Mouse (Mus musculus) B cell, adult 2 months (primary cell): Measurements from ENCODE around the gene Arsk.

Experiments
- DNase-seq, 2 experiments: peaks; one replicate each; pipeline ENCODE4 v3.0.0; 2022

The Arsk gene

DNA sequence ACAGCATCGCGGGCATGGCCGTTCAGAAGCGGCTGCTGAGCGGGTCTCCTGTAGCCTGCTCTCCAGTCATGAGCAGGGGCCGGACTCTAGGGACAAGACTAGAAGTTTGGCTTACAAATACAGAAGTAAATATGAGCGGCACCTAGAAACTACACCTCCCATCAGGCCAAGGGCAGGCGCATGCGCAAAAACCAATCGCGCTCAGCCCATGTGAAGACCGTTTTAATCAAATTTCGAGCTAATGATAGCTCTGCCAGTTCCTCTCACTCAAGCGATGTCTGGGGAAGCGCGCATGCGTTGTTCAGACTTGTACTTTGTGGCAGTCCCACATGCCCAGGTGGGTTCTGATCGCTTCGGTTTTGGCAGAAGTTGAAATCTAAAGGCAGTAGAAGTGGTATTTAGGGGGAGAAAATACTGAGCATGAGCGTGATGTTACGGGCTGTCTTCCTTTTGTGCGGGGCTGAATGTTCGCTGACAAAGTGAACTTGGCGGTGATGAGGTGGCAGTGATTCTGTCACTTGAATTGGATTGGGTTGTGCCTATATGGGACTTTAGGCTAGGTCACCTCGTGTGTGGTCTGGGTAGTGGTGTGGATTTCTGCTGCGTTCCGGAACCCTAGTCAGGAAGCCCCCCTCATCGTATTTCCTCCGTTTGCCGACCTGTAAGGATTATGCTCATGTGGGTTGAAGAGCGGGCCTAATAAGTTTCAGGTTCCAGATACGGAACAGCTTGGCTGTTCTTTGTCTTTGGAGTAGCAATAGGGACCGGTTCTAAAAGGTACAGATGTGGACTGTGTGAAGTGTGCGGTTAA, at the start of gene Arsk, which contains the start of gene Ttc37:
Gene Arsk (minus strand): TSS at position 168 of the 811 bp plus-strand sequence.
Gene Ttc37 (plus strand): TSS at position 242 of the 811 bp plus-strand sequence.
- peak; percentile 91 to 94 for DNase-seq

DNA sequence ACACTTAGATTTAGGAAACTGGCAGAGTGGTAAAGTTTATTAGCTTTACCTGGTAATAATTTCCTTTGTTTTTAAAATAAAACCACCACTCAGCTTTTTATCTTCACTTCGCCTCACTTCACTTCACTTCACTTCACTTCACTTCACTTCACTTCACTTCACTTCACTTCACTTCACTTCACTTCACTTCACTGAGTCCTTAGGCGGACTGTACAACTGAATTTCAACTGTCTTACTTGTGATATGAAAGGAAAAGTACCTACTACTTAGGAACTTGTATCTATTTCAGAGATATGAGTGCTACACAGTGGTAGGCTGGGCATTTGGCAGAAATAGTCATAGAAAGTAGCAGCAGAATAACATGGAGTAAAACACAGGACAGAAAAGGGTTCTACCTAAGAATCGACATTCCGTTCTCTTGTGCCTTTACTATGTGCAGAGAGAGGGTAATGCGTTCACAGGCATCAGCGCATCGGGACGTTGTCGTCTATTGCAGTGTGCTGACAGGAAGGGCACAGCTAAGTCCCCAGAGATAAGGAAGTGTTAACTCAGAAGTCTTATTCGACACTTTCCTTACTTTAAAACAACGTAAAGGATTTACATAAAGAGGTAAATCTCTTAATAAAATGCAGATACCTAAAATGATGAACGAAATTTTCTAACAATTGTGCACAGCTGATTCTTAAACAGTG, 42.8 kb upstream of the Arsk start:
- DNase-seq = no peak

DNA sequence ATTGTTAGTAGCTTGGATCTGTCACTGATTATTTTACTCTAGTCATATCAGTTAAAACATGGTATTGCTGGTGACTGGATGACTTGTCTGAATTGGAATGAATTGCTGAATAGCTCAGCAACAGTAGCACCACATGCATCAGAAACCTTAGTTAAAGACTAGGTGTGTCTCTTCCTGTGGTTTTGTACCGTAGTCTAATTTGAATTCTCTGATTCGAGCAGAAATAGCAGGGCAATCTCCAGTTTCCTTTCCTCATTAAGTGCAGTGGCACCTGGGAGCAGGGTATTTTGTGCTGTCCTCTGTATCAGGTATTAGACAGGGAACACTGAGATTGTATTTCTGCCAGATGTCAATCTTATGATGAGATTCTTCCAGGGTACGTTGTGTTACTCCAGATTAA, 40.4 kb upstream of the Arsk start:
- DNase-seq = no peak

DNA sequence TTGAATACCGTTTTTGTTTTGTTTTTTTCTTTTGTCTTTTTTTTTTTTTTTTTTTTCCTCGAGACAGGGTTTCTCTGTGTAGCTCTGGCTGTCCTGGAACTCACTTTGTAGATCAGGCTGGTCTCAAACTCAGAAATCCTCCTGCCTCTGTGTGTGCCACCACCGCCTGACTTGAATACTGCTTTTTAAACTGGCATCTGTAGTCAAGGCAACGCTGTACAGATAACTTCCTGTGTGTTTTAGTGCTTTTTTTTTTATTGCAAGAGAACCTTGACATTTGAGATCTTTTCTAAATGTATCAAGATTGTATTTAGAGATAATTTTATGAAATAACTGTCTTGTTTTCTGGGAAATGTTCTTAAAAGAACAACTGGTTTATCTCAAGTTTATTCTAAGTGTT, 34.0 kb upstream of the Arsk start:
- DNase-seq = no peak

DNA sequence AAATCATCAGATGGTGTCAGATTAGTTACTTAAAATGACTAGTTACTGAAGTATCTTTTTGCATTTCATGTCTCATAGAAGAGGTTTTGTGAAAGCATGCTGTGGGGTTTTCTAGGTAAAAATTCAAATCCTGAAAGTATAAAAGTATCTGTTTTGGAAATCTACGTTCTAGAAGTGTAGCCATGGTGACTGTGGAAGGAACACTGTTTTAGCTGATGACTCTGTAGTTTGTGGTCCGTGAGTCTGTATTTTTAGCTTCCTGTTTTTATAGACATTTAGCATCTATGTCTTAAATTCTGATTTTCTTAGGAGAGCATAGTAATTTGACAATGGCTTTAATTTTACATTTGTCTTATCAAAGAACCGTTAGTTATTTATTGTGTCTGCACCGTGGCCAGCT, 30.3 kb upstream of the Arsk start:
- DNase-seq = no peak

- no peak for DNase-seq
Observed at GRCm38 (mm10) chr13:76109069-76109824, 10.8 kb upstream of the Arsk start.

- DNase-seq = no peak
Observed at GRCm38 (mm10) chr13:76101989-76102388, 3.5 kb upstream of the Arsk start.

GRCm38 (mm10) chr13:76098116-76098492, 356 bp downstream of the Arsk start:
- DNase-seq = no peak

DNA sequence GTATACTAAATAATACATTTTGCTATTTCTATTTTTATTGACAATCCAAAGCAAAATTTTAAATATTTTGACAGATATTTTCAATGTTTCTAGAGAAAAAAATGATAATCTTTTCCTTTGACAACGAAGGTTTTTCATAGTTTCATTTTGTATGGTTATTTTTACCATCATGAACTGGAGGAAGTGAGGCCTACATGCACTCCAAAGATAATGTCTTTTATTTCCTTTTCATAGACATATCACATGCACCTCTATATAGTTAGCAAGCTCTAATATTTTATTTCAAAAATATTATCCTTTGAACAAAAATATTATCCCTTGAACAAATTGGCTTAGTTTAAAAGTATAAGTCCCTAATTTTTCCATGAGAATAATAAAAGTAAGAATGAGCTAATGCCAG, 24.1 kb downstream of the Arsk start:
- DNase-seq = no peak

DNA sequence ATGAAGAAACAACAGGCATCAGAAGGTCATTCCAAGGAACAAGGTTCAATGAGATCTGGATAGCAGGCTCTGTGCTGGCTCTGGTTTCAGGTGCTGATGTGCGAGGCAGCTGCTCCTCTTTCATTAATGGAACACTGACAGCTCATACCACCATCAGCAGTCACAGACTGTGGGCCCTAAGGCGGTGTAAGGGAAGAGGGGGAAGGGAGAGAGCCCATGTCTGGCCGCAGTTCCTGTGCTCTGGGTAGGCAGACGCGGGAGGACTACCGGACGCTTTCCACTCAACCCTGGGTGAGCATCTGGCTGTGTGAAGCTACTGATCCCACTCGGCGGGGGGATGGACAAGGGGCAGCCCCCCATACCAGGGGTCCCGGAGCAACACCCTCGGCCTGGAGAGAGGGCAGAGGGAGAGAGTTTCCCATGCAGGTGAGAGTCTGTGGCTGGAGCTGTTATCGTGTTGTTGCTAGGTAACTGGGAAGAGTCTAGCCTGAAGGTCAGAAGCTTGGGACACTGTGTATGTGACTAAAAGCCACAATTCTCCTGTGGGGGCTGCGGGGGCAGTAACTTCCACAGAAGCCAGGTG, 34.0 kb downstream of the Arsk start:
- no peak for DNase-seq

DNA sequence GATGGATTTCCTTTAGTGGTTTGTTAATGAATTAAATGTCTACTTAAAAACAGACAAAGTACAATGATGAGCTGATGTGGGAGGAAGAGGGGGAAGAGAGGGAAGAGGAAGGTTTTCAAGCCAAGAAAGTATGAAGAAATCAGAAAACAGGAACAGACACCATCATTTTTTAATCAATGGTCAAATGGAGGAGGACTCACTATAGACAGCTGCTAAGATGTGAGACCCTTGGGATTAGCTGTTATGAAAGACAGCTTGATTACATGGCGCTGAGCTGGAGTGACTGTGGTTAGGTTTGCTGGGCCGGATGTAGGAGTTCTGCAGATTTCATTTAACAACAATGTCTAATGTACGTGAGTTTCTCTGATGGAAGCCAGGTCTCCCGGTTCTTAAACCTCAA, 34.9 kb downstream of the Arsk start:
- DNase-seq = no peak

- no peak for DNase-seq
Observed at GRCm38 (mm10) chr13:76062569-76062968, 35.9 kb downstream of the Arsk start.

DNA sequence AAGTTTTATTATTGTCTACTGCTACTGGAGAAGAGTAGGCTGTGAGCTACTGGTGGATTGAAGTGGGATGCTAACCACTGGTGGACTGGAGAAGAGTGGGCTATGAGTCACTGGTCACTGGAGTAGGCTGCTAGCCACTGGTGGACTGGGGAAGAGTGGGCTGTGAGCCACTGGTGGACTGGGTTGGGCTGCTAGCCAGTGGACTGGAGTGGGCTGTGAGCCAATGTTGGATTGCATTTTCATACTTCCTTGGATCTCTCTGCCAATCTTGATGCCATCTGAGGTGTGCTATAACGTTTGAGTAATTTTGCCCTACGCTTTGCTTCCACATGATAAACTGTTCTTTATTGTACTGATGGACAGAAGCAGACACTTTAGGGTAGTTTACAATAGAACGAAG, 36.3 kb downstream of the Arsk start:
- no peak for DNase-seq

- DNase-seq = no peak
Observed at GRCm38 (mm10) chr13:76059591-76059990, 38.9 kb downstream of the Arsk start.

DNA sequence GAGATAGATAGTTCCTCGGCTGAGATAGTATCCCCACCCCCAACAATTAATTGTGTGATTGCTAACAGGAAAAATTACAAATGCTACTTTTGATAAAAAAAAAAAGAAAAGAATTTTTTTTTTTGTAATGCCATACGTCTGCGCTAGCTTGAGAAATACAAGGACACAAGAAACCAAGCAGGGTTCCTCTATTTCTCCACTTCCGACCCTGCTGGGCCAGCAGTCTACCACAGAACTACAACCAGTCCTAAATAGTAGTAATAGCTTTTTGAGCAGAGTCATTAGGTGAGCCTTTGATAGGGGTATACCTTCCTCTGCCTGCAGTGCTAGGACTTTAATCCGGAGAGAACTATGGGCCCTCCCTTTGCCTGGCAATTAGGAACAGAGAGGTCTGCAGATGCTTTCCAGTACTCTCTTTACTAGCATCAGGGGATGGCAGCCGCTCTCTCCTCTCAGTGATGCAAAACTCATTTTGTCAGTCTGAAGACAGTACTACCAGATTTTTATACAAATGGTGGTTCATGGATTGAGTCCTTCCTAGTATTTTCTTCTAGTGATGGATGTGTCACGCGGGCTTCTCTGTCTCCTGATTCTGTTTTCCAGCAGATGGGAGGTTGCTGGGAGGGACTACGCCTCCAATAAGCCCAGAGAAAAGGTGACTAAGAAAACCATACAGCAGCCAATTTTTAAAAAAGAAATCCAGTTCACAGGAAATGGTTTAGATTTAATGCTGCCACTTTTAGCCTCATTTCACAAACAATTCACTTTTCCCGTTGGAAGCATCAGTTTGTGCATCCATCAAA, 41.0 kb downstream of the Arsk start:
- DNase-seq = no peak

DNA sequence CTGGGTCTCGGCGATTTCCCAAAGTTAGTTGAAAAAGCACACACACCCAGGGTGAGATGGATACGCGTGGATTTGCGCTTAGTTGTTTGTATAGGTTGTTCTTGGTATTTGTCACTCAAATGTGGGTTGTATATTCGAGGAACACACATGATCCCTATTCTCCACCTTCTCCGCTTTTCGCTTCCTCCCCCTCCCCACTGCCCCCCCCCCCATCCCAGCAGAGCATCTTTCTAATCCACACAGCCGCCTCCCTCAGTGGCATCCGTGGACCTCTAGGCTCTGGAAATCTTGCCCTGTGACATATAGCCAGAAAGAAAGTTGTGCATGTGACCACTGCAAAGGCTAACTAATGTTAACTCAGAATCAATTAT, 41.6 kb downstream of the Arsk start, which contains the start of gene Gpr150:
Gene Gpr150 (minus strand): TSS at position 101 of the 371 bp plus-strand sequence.
- no peak for DNase-seq

DNA sequence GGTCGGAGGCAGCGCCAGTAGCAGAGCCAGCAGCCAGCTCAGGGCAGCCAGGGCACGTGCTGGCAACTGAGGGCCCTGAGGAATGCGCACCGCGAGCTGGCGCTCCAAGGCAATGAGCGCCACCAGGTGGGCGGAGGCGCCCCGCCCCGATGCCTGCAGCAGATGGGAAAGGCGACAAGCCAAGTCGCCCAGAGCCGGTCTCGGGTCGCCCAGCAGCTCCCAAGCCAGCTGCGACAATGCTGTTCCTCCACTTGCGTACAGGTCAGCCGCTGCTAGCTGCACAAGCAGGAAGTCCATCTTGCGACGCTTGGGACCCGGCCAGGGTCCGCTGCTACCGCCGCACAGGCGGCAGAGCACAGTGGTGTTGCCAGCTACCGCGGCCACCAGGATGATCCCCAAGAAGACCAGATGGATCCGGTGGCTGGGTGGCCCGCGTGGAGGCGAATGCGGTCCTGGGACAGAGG, 42.2 kb downstream of the Arsk start:
- peak; percentile 77 to 78 for DNase-seq

GRCm38 (mm10) chr13:76055391-76056232, 42.8 kb downstream of the Arsk start:
- DNase-seq = peak; percentile 28 to 34

- no peak for DNase-seq
Observed at GRCm38 (mm10) chr13:76044971-76045370, 53.5 kb downstream of the Arsk start.

DNA sequence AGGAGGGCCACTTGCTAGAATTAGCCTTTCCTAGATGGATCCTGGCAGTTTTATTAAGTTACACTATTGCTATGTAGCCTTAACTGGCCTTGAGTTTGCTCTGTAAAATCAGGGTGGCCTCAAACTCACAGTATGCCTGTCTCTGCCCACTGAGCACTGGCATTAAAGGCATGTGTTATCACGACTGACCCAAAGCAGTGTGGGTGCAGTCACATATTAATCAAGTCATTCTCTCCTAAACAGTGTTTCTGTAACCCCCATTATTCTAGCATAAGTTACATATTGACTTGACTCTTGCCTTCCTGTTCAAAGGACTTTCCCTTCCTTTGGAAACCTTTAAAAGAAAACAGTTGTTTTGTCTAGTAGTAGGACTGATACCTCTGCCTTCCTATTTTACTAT, 56.0 kb downstream of the Arsk start:
- no peak for DNase-seq

GRCm38 (mm10) chr13:76024588-76024987, 73.9 kb downstream of the Arsk start:
- no peak for DNase-seq
